Mouse (Mus musculus): ENCODE measurements around the gene Prmt3. TPM values are rescaled to one million over a fixed set of nuclear protein-coding genes. Genes with fewer than 3 reads are reported as not detected.

Prmt3 gene
- total RNA-seq, 2 experiments from 2014 or later = 39.4 to 41.1 TPM

Other genes with a start within 250 kb of the Prmt3 start
- not detected for gene Dbx1, start 141.5 kb upstream of the Prmt3 start, total RNA-seq (2021)
- gene Htatip2, start 19.2 kb upstream of the Prmt3 start, total RNA-seq (2021) = 10 to 100 TPM; 21.1 to 21.2 TPM
- gene Slc6a5, start 131.8 kb downstream of the Prmt3 start, total RNA-seq (2021) = under 1 TPM; 0.17 to 0.42 TPM
- 1 to 10 TPM; 1.5 to 2.1 TPM for gene Nell1, start 196.5 kb downstream of the Prmt3 start, total RNA-seq (2021)

Data from adrenal gland, postnatal 4 days (tissue).